Mouse (Mus musculus): Measurements from ENCODE around the gene Tmem109. TPM values are rescaled to one million over a fixed set of nuclear protein-coding genes. Genes with fewer than 3 reads are reported as not detected.
A peak's percentile ranks its signal among the peaks of the same experiment; 100 is the strongest.

Gene Tmem109
- polyA plus RNA-seq, 1 experiment from 2014 or later: 40.2 TPM

DNA sequence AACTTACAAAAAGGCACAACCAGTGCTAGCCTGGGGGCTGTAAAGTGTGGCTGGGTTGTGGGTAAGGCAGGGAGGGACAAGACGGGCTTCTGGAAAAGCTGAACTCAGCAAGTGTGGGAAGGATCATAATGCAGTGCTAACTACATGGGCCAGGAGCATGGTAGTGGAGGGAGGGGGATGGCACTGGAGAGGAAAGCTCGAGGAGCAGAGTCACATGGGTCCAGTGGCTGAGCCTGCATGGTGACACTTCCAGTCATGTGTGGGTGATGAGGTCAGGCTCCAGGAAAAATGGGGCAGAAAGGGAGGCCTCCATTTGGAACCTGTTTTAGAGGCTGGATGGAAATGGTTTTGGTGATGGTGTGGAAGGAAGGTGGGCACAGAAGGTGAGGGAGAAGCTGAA is 25.3 kb downstream of the Tmem109 start:
- no peak overlapping the region for H3K4me2 ChIP-seq (replicated peaks)
- H3K4me1 ChIP-seq: no peaks in the 10 kb centered on the region
- no peak overlapping the region for H3K27ac ChIP-seq (replicated peaks)
- no peak overlapping the region for H3K4me3 ChIP-seq
- 57% methylated on average over 2 of the region's 2 CpGs for WGBS
- no peak; the same call in 1 of the 2 replicates for ATAC-seq (replicated peaks)
- no peaks in the 10 kb centered on the region for H3K9me3 ChIP-seq
- peaks cover 52% of the 10 kb centered on the region for H3K36me3 ChIP-seq
- H3K9ac ChIP-seq (replicated peaks): no peak overlapping the region
- no peaks in the 10 kb centered on the region for H3K27me3 ChIP-seq

DNA sequence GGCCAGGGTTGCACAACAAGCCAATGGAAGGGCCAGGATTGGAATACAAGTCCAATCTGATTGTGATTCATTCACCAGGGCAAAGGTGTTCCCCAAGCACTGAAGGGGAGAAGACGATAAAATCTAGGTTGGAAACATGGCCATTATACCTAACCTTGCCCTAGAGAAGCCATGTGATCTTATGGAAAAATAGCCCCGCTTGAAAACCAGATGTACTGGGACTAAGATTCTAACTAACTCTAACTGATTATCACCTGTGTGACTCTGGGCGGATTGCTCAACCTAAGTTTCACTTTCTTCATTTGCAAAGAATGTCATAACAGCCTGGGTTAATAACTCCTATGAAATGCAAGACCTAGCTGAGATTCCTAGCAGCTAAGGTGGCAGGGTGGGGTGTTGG is 26.4 kb downstream of the Tmem109 start:
- Histone ChIP-seq H3K4me1 (no peaks in the 10 kb centered on the region), H3K27ac (replicated peaks) (0 out of 2 replicates have a peak overlapping the region, but pooled peaks have one; percentile 27), H3K36me3 (peaks cover 41% of the 10 kb centered on the region), H3K9ac (replicated peaks) (no peak overlapping the region), H3K4me3 (no peak overlapping the region), H3K4me2 (replicated peaks) (no peak overlapping the region), H3K9me3 (no peaks in the 10 kb centered on the region), H3K27me3 (no peaks in the 10 kb centered on the region)
- 90% methylated on average over 3 of the region's 3 CpGs for WGBS
- ATAC-seq (replicated peaks): no peak

DNA sequence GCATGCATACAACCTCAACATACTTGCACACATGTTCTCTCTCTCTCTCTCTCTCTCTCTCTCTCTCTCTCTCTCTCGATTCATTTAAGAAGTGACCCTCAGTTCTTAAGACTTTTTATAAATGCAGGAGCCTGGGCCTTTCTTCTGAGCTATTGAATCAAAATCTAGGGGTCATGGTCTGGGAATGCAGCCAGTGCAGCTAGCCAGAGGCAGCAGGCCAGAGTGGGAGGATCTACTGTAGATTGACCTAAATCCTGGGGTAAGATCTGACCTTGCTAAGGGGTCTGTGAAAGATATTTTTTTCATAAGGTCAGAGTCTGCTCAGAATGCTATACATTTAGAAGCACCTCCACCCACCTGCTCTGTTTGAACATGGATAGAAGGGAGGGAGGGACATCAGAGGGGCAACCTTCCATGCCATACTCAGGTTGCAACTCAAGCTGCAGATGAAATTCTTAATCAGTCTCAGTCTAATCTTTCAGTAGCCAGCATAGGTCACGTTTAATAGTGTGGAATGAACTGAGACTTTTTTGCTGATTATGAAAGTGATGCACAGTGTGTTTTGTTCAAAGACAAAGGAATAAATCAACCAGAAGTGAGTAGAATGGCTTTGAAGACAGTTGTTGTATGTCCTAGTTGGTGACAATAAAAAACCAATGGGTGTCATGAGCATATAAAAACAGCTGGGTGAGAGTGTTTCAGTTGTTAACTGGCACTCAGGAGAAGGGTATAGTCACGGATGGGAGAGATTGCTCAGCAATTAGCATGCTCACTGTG is 34.3 kb downstream of the Tmem109 start:
- WGBS: 24% methylated on average over 3 of the region's 3 CpGs
- Histone ChIP-seq H3K27ac (replicated peaks) (no peak overlapping the region), H3K9ac (replicated peaks) (no peak overlapping the region), H3K4me3 (no peak overlapping the region), H3K4me2 (replicated peaks) (no peak overlapping the region), H3K9me3 (no peaks in the 10 kb centered on the region), H3K4me1 (no peaks in the 10 kb centered on the region), H3K27me3 (no peaks in the 10 kb centered on the region), H3K36me3 (no peaks in the 10 kb centered on the region)
- ATAC-seq (replicated peaks): no peak

DNA sequence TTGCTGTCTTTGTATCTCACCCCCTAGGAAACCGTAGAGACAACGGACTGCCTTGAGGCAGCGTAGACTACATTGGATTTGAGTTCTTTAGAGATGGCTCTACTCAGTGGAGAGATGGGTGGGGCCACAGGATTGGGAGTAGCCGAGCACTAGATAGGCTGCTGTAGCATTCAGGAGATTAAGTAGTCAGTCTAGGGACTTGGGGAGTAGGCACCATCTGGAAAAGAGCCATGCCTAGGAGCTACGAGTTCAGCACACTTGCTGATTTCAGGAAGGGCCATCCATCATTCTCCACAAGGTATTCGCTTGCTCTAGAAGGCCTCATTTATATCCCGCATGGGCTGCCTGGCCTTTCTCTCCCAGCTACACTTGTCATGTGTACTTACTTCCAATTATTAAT is 35.7 kb downstream of the Tmem109 start:
- H3K27me3 ChIP-seq: no peaks in the 10 kb centered on the region
- no peak overlapping the region for H3K4me2 ChIP-seq (replicated peaks)
- H3K4me1 ChIP-seq: no peaks in the 10 kb centered on the region
- H3K36me3 ChIP-seq: no peaks in the 10 kb centered on the region
- no peak overlapping the region for H3K9ac ChIP-seq (replicated peaks)
- 79% methylated on average over 7 of the region's 7 CpGs for WGBS
- H3K9me3 ChIP-seq: no peaks in the 10 kb centered on the region
- no peak overlapping the region for H3K27ac ChIP-seq (replicated peaks)
- no peak for ATAC-seq (replicated peaks)
- no peak overlapping the region for H3K4me3 ChIP-seq

DNA sequence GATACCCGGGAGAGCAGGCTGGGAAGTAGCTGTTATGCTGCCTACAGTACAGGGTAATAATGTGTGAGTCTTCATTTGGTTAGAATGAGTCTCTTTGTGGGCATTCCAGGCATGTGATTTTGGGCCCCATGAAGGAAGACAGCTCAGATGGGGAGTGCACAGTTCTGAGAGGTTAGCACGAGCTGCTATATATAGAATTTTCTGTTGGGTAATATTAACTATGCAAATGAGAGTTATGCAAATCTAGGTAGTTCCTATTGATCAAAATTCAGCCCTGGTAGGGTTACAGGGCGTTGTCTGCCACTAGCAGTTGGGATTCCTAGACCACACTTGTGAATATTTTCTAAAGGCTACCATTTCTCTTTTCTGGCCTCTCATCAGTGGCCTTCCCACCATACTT is 36.3 kb downstream of the Tmem109 start:
- no peak overlapping the region for H3K9ac ChIP-seq (replicated peaks)
- H3K4me2 ChIP-seq (replicated peaks): no peak overlapping the region
- no peaks in the 10 kb centered on the region for H3K9me3 ChIP-seq
- no peak overlapping the region for H3K27ac ChIP-seq (replicated peaks)
- H3K4me3 ChIP-seq: no peak overlapping the region
- H3K27me3 ChIP-seq: no peaks in the 10 kb centered on the region
- no peaks in the 10 kb centered on the region for H3K36me3 ChIP-seq
- ATAC-seq (replicated peaks): no peak
- WGBS: 83% methylated on average over 3 of the region's 3 CpGs
- H3K4me1 ChIP-seq: no peaks in the 10 kb centered on the region

DNA sequence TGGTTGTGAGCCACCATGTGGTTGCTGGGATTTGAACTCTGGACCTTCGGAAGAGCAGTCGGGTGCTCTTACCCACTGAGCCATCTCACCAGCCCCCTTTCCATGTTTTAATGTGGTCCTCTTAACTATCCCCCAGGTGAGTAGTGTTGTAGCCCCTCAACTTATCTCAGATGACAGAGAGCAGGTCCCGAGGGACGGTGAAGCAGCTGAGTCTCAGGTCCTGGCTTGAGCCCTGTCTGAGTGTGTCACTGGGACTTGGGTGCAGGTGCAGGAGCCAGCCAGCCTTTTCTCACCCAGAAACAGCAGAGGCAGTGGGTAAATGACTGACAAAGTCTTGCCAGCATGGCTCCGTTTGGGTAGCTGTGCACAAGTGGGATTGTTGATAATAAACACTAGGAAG is 37.6 kb downstream of the Tmem109 start:
- ATAC-seq (replicated peaks): no peak
- 85% methylated on average over 5 of the region's 5 CpGs for WGBS

DNA sequence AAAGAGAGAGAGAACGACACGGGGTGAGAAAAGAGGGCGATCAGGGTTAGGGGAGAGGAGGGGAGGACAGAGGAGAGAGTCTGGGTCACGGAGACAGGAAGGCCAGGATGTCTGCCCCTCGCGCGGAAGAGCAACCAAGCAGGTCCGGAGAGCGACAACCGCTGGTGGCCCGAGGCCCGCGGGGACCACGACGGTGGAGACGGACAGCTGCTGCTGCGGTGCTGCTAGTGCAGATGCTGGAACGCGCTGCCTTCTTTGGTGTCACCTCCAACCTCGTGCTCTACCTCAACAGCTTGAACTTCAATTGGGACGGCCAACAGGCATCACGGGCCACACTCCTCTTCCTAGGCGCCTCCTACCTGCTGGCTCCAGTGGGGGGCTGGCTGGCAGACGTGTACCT is 38.9 kb downstream of the Tmem109 start:
- no peaks in the 10 kb centered on the region for H3K36me3 ChIP-seq
- no peak for ATAC-seq (replicated peaks)
- H3K4me3 ChIP-seq: no peak overlapping the region
- H3K4me2 ChIP-seq (replicated peaks): no peak overlapping the region
- no peak overlapping the region for H3K27ac ChIP-seq (replicated peaks)
- 67% methylated on average over 24 of the region's 24 CpGs for WGBS
- no peak overlapping the region for H3K9ac ChIP-seq (replicated peaks)
- H3K4me1 ChIP-seq: no peaks in the 10 kb centered on the region
- no peaks in the 10 kb centered on the region for H3K27me3 ChIP-seq
- no peaks in the 10 kb centered on the region for H3K9me3 ChIP-seq

More for the DNA sequence above, 37.6 kb downstream of the Tmem109 start:
- no peak overlapping the region for H3K4me2 ChIP-seq (replicated peaks)
- H3K4me1 ChIP-seq: no peaks in the 10 kb centered on the region
- no peaks in the 10 kb centered on the region for H3K36me3 ChIP-seq
- H3K9me3 ChIP-seq: no peaks in the 10 kb centered on the region
- H3K27ac ChIP-seq (replicated peaks): no peak overlapping the region
- H3K27me3 ChIP-seq: no peaks in the 10 kb centered on the region
- no peak overlapping the region for H3K9ac ChIP-seq (replicated peaks)
- no peak overlapping the region for H3K4me3 ChIP-seq

DNA sequence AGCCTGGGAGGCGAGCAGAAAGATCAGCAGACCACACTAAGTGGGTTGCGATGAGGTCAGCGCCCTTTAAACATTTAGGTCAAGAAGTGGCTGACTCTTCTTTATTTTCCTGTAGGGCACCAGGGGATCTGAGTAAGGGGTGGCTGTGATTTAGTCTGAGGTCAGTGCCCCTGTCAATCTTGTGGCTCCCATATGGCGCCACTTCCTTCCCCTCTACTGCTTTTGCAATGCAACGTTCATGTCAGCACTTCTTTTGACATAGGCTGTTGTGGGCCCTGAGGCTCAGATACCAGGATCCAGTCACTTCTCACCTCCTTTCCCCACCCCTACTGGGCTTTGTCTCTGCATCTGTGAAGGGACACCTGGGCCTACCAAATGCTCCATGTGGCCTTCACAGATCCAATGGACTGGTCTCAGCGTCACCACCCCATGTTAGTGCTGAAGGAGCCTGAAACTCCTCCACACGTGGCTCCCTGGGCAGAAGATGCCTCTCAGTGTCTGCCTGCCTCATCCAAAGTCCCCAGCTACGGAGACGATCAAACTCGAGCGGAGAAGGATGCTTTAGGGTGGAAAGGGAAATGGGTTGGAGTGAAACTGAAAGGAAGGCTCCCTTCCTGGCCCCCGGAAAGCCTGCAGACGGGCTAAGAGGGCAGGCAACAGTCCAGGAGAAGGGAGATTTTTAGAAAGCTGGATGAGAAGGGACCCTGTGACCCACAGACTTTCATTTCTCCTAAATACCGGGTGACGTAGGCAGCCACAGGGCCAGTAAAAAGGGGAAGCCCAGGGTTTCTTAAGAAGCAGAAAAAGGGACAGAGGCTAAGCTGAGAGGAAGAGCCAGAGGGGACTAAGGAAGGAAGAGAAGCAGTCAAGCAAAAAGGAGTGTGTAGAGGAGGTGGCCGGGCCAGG is 39.8 kb downstream of the Tmem109 start:
- no peak for ATAC-seq (replicated peaks)
- H3K27ac ChIP-seq (replicated peaks): no peak overlapping the region
- WGBS: 68% methylated on average over 16 of the region's 16 CpGs
- H3K27me3 ChIP-seq: no peaks in the 10 kb centered on the region
- no peak overlapping the region for H3K4me2 ChIP-seq (replicated peaks)
- H3K4me3 ChIP-seq: no peak overlapping the region
- H3K36me3 ChIP-seq: no peaks in the 10 kb centered on the region
- no peak overlapping the region for H3K9ac ChIP-seq (replicated peaks)
- H3K4me1 ChIP-seq: no peaks in the 10 kb centered on the region
- no peaks in the 10 kb centered on the region for H3K9me3 ChIP-seq

DNA sequence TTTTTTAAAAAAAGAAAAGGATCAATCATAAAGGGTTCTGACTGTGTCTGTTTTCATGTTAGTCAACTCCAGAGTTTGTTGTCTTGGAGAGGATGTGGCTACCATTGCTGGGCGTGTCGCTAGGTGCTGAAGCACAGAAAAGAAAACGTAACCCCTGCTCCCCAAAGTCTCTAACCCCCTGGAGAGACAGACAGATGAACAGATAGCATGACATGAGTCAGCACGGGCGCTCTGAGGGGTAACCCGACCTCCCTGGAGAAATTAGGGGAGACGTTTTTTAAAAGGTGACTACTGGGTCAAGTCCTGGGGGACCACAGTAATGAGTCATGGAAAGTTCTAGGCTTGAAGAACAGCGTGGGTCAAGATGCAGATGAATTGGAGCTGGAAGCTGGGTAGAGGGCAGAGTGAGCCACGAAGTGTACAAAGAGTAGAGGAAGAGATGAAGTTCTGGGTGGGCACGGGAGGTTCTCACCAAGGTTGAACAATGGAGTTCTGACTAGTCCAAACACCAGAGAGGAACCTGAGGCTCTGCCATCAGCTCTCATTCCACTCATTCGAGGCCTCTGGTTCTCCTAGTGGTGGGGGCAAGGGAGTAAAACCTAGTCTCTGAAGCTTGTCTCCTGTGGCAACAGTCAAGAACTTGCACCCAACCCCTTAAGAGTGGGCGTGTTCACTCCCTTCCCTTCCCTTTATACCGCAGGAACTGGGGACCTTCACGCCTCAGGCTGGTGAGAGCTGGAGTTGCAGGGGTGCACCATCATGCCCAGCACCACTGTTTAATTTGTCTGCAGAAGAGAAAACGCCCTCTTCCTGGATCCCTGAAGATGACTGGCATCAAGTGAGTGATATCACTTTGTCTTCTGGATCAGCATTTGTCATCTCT is 42.5 kb downstream of the Tmem109 start, which contains the start of gene Slc15a3:
TSS of gene Slc15a3 (plus strand) at position 718 of the 883 bp plus-strand sequence.
- no peak for ATAC-seq (replicated peaks)
- no peak within 1 kb of the TSS for H3K9ac ChIP-seq (replicated peaks)
- no peak within 1 kb of the TSS for H3K27ac ChIP-seq (replicated peaks)
- H3K9me3 ChIP-seq: no peaks in the 10 kb centered on the region
- 86% methylated on average over 15 of the region's 15 CpGs for WGBS
- no peak within 1 kb of the TSS for H3K4me2 ChIP-seq (replicated peaks)
- no peak within 1 kb of the TSS for H3K4me3 ChIP-seq
- no peaks in the 10 kb centered on the region for H3K27me3 ChIP-seq
- H3K4me1 ChIP-seq: no peaks in the 10 kb centered on the region
- no peaks in the 10 kb centered on the region for H3K36me3 ChIP-seq

DNA sequence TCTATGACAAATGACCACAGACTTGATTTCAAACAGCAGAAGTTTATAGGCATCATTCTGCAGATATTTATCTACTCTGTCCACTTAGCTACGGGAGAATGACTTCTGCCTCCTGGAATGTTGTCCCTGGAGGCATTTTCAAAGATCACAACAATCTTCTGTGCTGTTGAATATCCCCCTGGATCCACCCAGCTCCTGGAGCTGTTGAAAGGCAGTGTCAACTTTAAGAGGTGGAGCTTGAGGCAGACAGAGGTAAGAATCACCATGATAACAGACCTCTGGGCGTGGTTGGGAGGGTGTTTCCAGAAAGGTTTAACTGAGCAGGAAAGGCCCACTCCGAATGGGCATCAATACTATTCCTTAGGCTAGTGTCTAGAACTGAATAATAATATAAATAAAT is 46.1 kb downstream of the Tmem109 start:
- Histone ChIP-seq H3K9ac (replicated peaks) (no peak overlapping the region), H3K27ac (replicated peaks) (no peak overlapping the region), H3K27me3 (no peaks in the 10 kb centered on the region), H3K4me3 (no peak overlapping the region), H3K4me1 (no peaks in the 10 kb centered on the region), H3K9me3 (no peaks in the 10 kb centered on the region), H3K4me2 (replicated peaks) (no peak overlapping the region), H3K36me3 (no peaks in the 10 kb centered on the region)
- ATAC-seq (replicated peaks): no peak
- 72% methylated on average over 3 of the region's 3 CpGs for WGBS

DNA sequence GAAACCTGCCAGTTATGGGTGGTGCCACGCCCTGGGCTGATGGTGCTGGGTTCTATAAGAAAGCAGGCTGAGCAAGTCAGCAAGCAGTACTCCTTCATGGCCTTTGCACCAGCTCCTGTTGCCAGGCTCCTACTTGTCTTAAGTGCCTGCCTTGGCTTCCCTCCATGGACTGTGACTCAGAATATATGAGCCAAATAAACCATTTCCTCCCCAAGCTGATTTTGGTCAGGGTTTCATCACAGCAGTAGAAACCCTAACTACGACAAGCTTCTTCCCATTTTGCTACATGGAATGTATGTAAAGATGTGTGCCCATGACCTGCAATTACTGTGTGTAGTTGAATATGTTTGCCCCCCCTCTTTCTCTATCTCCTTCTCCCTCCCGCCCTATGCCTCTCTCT is 48.2 kb downstream of the Tmem109 start:
- H3K4me3 ChIP-seq: no peak overlapping the region
- no peaks in the 10 kb centered on the region for H3K4me1 ChIP-seq
- ATAC-seq (replicated peaks): no peak
- WGBS: 70% methylated on average over 3 of the region's 3 CpGs
- H3K9ac ChIP-seq (replicated peaks): no peak overlapping the region
- no peaks in the 10 kb centered on the region for H3K36me3 ChIP-seq
- no peak overlapping the region for H3K4me2 ChIP-seq (replicated peaks)
- no peaks in the 10 kb centered on the region for H3K27me3 ChIP-seq
- H3K27ac ChIP-seq (replicated peaks): no peak overlapping the region
- H3K9me3 ChIP-seq: no peaks in the 10 kb centered on the region

DNA sequence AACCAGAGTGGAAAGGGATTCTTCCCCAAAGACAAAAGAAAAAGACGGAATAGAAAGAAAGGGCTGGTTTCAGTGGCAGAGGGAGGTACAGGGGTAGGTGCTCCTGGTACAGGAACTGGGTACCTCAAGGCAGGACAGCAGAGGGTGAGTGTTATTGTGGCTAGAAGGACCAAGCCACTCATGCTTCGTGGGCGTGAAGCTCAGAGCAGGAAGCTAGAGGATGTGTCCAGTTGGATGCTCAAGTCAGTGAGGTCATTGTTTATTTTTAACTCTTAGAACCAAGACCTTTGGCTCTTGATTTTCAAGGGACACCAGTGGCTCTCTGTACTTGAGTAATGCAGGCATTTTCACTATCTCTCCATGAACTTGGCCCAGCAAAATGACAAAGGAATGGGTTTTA is 49.8 kb downstream of the Tmem109 start:
- Histone ChIP-seq H3K4me2 (replicated peaks) (no peak overlapping the region), H3K27me3 (no peaks in the 10 kb centered on the region), H3K4me3 (no peak overlapping the region), H3K9me3 (no peaks in the 10 kb centered on the region), H3K36me3 (no peaks in the 10 kb centered on the region), H3K27ac (replicated peaks) (no peak overlapping the region), H3K9ac (replicated peaks) (no peak overlapping the region), H3K4me1 (no peaks in the 10 kb centered on the region)
- ATAC-seq (replicated peaks): no peak
- 83% methylated on average over 3 of the region's 3 CpGs for WGBS

Data from forebrain, embryonic 15.5 days (tissue).